Mouse (Mus musculus) thymus, postnatal 14 days (tissue): ENCODE results near the gene Ntm.

ENCODE experiments used
- DNase-seq: peaks from one replicate; pipeline ENCODE4 v3.0.0; 2021

The Ntm gene

DNA sequence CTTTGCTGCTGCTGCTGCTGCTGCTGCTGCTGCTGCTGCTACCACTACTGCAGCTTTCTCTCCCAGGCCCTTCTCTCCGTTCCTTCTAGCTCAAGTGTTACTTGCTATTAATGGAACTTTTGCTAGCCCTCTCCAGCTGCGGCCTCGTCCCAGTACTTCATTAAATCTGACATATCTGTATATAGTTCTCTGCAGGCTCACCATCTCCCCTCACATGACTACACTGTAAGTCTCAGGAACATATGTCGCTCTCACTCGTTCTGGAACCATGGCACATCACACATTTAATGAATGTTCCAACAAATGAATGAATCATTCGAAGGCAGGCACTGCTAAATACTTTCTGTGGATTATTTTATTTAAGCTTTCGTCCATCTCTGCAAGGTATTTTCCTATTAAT, 573.7 kb downstream of the Ntm start:
- DNase-seq: no peak

DNA sequence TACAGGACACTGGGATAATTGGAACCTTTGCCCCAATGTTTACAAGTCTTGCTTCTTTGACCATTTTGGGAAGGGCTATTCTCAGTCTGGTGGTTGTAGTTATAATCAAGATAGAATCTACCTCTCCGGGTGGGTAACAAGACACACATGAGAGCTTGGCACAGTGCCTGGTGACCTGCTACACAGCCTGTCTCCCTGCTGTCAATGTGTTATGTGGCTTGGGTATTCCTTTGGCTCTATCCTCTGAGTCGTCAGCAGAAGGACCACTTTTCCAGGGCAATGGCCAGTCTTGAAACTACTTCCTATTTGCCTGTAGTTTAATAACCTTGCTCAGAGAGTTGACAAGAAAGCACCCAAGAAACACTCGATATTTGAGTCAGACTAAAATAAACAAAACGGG, 575.8 kb downstream of the Ntm start:
- no peak for DNase-seq

DNA sequence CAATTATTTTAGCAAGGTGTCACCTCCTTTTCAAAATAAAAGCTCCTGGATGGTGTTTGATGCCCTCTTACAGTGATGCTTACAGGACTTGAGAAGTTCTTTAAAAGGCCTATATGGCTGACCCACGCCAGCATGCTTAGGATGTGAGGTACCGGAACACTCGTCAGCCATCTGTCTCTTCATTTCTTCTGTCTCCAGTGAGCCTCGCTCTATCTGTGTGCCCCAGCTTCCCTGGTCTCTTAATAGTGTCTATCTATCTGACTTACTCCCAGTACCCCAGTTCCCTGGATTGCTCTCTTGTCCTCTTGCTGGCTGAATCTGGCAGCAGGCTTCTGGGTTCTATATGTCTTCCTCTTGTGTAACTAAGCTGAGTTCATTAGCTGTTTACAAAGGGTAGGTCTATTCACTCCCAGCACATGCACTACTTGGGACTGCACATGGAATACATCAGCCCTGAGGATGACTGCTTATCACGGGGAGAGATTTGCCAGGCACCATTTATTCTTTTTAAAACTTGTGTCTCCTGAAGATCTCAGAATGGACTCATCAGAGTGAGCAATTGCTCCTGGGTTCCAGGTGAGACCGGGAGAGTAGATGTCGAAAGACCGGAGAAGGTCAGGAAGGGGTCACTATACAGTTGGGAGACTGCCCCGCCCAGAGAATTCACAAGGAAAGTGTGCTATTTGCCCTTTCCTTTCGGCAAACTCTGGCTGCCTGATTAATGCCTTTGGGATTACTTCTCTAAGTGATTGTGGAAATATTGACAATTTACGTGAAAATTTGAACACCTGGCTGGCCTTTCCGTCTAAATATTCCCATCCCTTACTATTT, 585.6 kb downstream of the Ntm start:
- no peak for DNase-seq

DNA sequence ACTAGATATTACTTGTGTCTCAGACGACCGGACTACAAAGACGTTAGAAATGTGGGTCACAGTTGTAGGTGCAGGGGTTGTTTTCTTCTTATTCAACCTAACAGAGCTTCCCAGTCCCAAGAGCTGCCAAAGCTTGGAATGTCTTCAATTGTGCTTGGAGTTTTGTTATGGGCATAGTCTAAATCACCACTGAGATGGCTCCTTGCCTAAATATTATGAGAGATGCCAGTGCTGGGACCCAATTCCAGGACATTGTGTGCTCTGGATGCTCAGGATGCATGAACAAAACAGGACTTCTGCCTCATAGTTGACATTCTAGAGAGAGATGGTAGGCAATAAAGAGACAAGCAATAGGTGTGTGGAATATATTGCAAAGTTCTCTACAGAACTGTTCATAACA, 591.6 kb downstream of the Ntm start:
- no peak for DNase-seq

DNA sequence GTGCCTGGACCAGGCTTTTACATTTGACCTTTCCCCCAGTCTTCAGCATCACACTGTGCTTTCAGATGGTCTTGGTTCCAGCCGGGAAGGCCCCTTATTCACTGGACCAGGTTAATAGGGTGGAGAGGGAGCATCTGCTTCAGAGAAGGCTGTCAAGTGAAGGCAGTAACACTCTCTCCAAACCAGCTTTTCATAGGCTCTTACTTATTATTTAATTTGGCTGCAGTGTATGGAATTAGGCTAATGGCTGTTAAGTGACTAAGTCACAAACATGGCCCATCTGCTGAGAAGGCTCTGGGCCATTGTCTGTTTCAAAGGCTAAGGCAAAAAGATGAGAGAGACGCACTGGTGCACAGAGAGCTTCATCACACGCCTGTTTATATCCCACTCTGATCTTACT, 593.3 kb downstream of the Ntm start:
- no peak for DNase-seq

DNA sequence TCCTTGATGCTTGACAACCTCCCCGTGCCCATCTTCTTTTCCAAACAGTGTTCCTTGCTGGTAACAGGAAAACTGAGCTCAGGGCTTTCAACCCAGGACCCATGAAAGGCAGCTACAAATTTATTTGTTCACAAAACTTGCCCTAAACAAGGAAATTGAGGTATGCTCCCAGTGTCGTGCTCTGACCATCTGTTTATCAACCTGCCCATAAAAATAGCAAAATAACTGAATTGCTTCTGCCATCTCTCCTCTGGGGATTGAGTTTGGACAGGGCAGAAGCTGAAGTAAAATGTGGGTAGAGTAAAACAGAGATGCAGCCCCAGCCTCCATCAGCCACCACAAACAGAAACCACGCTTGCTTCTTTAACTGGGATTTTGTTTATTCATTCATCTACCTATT, 594.6 kb downstream of the Ntm start:
- no peak for DNase-seq

DNA sequence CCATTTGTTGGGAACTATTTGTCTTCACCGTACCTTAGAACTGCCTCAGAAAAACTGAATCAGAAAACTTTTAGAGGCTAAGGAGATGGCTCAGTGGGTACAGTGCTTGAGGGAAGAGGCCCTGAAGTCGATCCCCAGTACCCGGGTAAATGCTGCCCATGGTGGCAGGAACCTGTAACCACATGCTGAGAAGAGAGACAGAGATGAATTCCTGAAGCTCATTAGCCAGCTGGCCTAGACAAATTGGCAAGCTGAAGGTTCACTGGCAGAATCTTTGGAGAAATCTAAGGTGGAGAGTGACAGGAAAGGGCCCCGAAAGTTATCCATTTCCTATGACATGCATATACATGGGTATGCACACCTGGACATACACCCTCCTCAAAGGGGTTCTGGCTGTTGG, 605.1 kb downstream of the Ntm start:
- no peak for DNase-seq

DNA sequence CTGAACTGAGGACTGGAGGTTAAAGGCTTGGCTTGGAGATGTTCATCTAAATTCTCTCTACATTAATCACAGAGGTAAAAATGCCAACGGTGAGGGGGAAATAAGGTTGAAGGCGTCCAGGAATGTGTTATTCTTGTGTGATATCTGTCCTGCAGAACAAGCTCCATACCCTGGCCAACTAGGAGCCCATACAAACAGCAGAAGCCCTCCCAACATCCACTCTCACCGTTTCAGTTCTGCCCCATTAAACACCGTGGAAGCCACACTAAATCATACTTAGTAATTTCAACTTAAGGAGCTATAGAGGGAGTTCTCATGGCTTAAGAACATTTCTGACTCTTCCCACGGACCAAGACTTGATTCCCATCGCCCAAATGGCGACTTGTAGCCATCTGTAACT, 620.6 kb downstream of the Ntm start:
- DNase-seq: no peak

DNA sequence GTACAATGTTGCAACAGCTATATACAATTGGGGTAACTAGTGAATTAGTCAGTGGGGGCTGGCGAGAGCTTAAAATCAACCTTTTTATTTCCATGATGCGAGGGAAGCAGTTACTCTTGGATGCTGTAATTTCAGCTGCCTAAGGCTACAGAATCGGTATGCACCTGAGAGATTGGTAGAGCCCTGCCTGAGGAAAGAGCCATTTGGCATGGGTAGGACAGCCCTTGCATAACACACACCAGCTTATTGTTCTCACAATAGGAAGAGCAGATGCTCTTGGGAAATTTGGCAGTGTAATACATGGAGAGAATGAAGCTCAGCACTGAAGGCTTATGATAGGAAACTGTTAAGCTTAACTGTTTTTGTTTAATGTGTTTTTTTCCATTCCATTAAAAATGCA, 621.6 kb downstream of the Ntm start:
- no peak for DNase-seq

DNA sequence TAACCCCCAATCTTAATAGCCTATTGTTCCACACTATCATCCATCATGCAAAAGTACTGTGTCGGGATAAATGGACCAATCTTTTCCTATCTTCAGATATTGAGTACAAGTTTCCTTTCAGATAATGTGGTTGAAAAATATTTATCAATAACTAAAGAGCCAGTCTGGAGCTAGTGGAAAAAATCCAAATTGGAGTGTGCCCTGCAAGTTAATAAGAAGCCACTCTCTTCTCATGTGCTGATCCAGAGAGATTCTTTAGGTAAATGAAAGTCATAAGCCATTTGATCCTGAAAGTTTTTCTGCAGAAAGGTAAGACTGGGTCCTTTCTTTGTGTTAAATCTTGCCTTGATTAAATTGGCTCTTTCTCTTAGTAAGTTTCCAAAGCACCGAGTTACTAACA, 627.3 kb downstream of the Ntm start:
- DNase-seq: no peak

DNA sequence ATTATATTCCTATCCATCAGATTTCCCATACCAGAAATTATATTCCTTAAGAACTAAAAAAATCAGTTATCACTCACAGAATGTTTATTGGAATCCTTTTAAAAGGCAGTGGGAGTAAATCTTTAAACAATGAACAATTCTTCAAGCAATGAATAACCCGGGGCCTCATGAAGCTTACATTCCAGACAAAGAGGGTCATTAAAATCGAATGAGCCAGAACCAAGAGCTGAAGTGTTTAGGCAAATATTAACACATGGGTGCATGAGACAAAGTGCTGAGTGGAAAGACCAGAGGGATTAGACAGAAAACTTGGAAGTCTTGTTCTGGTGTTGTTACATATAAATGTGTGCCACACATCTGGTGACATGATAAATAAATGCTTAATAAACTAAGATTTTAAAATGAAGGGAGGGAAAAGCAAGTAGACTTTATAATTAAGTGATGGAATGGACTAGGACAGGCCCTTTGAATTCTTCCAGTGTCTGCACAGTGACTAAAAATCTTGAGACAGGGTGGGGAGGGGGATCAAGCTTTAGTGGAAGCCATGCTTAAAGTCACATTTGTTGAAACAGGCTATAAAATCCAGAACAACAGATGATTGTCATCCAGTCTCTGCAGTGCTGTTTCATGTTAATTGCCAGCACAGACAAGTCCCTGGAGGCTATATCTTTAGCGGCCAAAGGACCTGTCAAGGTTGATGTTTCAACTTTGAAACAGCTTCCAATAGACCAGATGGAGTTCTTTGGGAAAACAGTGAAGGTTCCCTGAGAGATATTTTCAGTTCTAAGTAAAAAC, 630.4 kb downstream of the Ntm start:
- DNase-seq: no peak

DNA sequence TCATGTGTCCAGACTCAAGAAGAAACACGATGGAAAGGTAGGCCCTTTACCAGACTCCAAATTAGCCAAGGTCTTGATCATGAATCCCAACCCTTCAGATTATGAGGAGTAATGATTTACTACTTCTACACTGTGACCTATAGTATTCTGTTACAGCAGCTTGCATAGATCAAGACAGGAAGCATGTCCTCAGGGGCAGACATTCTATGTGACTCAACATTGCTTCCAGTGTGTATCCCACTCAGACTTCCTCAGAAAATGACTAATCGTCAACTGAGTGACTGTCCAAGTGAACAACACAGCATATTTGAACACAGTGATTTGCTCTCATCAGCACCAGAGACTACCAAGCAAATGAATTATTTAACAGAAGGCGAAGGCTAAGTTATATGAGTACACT, 632.5 kb downstream of the Ntm start:
- no peak for DNase-seq

DNA sequence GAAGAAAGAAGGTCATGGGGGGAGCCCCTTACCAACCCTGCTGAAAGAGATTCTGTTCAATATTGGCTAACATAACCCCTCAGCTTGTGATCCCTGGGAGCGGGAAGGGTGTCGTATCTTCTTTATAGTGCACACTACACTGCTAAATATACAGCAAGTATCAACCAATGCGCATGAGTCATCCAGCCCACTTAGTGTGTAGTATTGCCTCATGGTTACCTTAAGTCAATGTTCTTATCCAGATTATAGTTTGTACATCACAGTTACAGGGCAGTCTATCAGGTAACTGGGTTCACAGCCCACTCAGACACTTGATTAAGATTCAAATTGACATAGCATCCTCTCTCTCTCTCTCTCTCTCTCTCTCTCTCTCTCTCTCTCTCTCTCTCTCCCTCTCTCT, 636.7 kb downstream of the Ntm start:
- no peak for DNase-seq

DNA sequence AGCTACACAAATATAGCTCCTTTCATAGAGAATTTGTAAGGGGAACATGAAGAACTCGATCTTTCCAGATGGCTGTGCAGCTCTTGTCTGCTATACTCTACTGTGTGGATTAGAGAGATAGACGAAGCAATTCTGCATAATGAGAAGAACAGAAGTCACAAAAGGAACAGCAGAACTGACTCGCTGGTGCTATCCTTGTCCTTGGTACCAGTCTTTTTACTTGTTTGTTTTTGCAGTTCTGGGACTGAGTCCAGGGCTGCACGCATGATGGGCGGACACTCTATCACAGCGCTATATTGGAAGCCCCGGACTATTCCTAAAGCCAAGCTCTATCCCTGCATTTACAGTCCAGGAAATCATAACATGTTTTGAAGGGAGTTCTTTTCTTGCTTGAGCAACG, 637.8 kb downstream of the Ntm start:
- no peak for DNase-seq

DNA sequence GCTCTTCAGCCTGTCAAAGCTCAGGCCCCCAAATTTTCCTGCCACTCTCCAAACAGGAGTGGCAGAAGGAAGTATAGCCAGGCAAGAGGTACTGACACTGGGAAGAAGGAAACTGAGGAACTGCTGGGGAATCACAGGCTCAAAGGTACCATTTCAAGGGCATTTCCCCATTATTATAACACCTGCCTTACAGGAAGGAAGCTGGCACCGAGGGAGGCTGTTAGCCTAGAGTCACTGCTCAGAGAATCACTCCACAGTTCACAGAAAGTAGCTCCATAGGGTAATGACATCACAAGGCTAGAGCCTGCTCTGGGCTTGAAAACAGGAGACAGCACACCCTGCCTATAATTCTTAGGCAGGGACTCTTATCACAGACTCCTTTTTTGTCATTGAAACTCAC, 643.7 kb downstream of the Ntm start:
- DNase-seq: no peak

DNA sequence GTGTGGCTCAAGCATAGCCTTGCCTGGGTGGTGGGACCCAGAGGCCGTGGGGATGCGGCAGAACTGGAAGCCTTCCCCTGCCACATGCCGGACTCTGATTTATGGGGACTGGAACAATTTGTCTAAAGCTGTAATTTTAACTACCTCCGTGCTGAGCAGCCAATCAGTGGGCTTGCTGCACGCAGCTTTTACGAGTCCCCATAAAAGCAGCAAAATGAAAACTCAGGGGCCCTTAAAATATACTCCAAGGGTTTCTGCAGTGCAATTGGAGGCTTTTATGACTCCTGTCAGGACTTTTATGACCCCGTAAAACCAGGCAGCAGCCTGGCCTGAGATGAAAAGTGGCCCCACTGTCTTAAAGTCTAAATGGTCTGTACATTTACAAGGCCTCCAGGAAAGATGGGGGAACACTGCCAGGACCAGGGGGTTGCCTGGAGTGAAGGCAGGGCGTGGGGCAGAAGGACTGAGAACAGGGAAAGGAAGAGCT, 644.2 kb downstream of the Ntm start:
- DNase-seq: no peak

DNA sequence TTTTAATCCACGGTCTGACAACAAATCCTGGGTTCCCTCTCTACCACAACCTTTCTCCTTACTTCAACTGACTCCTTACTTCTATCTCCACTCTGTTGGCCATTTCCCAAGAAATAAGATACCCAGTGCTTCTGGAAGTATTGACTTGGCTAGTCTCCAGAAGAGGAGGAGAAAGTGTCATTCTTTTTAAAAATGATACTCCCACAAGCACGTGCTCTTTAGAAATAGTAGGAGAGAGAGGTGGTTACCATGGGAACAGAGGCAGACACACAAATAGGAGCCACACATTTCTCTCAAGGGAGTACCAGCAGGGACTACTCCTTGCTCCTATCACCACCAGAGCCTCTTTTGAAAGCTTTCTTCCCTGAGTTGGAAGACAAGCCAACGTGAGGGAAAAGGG, 645.3 kb downstream of the Ntm start:
- DNase-seq: no peak

DNA sequence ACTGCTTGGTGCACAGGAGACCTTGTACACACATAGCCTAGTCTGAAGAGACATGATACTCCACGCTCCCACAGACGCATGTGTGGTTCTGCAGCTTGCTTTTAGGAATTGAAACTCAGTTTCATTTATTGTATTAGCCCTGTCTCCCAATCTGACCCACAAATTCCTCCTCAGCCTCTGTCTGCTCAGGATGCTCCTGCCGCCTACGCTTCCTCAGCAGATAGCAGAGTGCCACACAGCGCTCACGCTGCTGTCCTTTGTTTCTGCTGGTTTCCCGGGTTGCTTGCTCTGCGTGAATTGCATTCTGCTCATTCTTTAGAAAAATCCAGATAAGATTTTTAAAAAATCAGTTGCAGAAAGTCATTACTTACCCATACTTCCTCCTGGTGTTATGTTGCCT, 647.1 kb downstream of the Ntm start:
- no peak for DNase-seq

DNA sequence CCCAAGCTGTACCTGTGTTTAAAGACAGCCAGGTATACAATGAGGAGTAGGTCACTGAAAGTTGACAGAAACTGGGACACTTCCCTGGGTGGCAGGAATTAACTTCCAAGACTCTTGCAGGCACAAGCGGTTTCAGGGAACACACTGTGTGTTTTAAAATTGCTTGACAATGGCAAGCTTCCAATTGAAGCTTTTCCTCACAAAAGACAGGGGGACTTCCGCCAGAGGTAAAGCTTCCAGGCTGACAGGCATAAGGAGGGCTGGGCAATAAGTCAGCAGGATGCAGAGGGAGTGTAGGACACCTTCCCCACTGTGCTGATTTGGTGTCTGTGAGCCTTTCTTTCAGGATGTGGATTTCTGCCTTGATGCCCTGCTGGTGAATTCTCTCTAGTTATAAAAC, 656.0 kb downstream of the Ntm start:
- DNase-seq: no peak

DNA sequence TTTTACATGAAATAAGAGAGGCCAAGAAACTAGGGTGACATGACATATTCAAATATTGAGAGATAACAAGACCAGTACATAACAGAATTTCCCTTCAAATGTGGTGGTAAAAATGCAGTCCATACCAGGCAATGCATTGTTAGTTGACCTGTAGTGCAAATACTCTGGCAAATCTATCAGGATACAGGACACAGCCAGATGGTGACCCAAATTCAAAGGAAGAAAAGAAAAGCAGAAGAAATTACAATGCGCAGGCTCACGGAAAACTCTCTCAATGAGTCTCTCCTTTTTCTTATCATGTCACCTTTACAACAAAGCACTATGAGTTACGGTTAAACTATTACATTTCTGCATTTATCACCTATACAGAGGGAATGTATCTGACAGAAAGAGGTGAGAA, 664.6 kb downstream of the Ntm start:
- no peak for DNase-seq

DNA sequence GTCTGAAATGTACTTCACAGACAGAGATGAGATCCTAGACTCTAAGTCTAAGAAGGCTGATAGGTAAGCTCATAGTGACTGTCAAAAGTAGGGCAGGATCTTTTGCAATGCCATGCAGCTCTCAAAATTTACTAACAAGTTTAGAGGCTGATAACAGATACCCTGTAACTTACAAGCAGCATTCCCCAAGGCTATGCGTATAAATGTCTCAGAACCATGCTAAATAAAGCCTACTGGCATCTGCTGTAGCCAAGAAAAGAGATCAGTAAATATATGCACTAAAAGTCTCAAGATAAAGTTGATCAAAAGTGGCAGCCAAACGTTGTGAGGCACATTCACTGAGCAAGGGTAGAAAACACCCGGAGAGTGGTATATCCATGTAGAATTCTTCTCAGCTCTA, 666.2 kb downstream of the Ntm start:
- DNase-seq: no peak

DNA sequence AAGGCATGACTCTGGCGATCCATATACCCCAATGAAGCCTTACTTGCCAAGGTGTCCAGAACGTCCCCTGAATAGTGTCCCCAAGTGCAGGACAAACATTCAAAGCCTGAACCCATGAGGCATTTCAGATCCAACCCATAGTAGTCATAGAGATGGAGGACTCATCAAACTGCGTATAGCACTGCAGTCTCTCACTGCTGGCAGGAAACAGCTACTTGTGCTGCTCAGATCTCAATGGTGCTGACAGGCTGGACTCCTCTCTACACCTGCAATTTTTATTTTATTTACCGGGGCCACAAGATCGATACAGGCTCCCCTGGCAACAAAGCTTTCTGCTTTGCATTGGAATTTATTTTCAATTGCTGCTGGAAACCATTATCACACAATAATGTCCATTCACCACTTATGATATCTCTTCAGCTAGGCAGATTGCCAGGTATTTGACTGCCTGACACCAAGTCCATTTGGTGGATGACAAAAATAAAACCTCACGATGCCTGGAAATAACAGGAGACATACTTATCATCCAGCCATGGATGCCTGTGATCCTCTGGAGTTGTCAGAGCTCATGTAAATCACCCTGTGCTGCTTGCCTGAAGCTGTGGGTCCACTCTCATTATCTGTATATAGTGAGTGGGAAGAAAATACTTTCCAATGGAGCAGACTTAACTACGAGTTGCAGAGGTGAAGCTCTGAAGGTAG, 674.8 kb downstream of the Ntm start:
- no peak for DNase-seq

DNA sequence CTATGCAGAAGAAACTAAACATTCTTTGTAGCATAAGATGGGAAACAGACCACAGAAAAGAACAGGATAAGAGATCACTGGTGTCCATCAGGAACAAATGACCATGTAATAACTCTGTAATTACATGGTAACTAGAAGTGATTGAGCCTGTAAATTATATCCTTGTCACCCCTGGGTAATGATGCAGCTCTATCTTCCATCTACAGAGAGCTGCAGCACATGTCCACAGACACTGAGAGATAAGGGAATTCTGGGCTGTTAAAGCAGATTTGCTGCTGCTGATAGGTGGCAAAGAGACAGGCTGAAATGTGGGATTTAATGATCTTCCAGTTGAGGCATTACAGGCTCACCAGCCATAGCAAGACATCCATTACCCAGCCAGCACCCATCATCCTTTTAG, 677.8 kb downstream of the Ntm start:
- DNase-seq: no peak

DNA sequence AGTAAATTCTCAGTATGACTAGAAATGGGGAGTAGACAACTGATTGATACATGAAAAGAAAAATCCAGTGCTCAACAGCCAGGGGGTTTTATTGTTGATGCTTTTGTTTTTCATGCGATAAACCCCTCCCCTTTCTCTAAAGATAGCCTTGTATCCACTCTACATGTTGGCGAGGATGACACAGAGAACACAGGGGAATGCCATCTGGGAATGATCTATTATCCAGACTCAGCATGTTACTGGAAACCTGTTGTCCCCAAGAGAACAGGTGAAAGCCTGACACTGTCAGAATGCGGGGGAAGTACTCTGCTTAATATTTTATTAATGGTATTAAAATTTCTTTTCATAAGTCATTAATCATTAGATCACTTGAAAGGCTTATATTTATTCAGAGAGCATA, 690.1 kb downstream of the Ntm start:
- no peak for DNase-seq
